Mouse (Mus musculus): ENCODE results near the gene Fyttd1.

Fyttd1 gene

DNA sequence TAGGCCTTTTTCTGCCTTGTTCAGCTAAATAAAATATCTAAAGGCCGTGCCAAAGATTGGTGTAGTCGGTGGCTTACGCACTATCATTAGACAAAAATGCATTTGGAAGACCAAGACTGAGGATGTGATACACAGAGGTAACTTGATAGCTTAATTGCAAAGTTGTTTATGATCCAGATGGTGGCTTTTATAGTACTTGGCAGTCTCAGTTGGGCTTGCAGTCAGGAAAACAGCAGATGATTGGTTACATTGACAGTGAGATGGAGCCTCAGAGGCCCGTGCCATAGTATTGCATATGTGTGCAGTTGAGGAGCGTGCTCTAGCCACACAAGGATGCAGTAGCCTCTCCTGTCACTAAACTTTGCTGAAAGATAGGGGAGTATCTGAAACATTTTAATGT, 65.4 kb downstream of the Fyttd1 start:
- DNase-seq (ENCODE audit: low spot score in 2 of 2), result no peak

- DNase-seq (ENCODE audit: low spot score in 2 of 2), result no peak
These were observed 68.1 kb downstream of the Fyttd1 start for GRCm38 (mm10) chr16:32945379-32945778.

DNA sequence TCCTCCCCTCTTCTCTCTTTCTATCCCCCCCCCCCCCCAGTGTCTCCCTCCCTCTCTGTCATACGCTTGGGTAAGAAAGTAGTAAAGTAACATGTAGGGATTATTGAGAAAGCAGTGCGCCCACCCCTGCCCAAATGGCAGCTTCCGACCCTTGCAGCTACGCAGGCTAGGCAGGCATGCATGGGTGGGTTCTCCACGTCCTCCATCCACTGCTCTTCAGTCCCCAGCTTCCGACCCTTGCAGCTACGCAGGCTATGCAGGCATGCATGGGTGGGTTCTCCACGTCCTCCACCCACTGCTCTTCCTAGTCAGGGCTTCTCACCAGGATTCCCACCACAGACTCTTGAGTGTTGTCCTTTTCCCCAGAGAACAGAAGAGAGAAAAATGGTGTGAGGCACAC, 70.7 kb downstream of the Fyttd1 start:
- no peak for DNase-seq (ENCODE audit: low spot score in 2 of 2)

DNA sequence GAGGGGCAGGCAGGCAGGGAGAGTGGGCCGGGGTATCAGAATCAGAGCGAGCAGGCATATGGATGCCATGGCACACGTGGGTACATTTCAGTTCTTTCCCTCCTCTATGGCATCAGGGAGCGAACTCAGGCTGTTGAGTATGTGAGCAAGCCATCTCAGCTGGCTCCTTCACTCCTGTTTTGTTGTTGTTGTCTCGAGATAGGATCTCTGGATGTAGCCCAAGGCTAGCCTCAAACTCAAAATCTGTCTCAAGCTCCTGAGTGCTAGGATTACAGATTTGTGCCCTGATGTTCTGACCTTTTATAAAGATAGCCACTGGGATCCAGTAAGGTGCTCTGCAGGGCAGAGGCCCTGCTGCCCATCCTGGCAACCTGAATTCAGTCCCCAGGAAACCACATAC, 71.4 kb downstream of the Fyttd1 start:
- no peak for DNase-seq (ENCODE audit: low spot score in 2 of 2)

DNA sequence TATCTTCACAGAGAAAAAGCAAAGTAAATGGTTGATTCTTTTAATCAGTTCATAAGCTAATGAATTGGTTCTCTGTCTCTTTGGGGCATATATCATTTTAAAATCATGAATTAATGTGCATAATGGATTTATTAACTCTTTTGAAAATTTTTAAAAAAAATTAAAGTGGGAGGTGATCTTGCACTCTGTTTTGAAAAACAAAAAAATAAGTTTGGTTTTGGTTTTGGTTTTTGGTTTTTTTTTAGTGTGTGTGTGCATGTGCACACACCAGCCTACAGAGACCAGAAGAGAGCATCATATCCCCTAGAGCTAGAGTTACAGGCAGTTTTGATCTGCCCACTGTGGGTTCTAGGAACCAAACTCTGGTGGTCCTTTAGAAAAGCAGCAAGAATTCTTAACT, 72.0 kb downstream of the Fyttd1 start:
- DNase-seq (ENCODE audit: low spot score in 2 of 2), result no peak

- DNase-seq (ENCODE audit: low spot score in 2 of 2), result no peak
These were observed 73.8 kb downstream of the Fyttd1 start for GRCm38 (mm10) chr16:32951074-32951473.

GRCm38 (mm10) chr16:32953806-32954205, 76.5 kb downstream of the Fyttd1 start:
- DNase-seq (ENCODE audit: low spot score in 2 of 2), result no peak

GRCm38 (mm10) chr16:32954304-32954703, 77.0 kb downstream of the Fyttd1 start:
- no peak for DNase-seq (ENCODE audit: low spot score in 2 of 2)

GRCm38 (mm10) chr16:32956889-32957288, 79.6 kb downstream of the Fyttd1 start:
- no peak for DNase-seq (ENCODE audit: low spot score in 2 of 2)
